27 mouse cellular contexts compared by ENCODE assay signal in genomic region chr7:25410969-25411615, GRCm38 (mm10). TPM values are rescaled to one million over a fixed set of nuclear protein-coding genes. Genes with fewer than 3 reads are reported as not detected.
DNase-seq lines count a peak whose midpoint lies in the region; ATAC-seq and TF ChIP-seq lines count a peak whose summit lies in the region.
"Had no signal": no experiment of that assay in that cellular context is flagged by ENCODE, and none has a peak within 500 bp of the region (broad histone marks: within the 10 kb centered on the region; RNA-seq: fewer than 3 reads in every experiment).

No protein-coding gene starts in this region.

- H3K27me3 ChIP-seq in lung, postnatal 0 days (replicated peaks; ENCODE audit: insufficient read depth, low read length) = no peaks in the 10 kb centered on the region
- H3K27me3 ChIP-seq in stomach, embryonic 14.5 days (ENCODE audit: control insufficient read depth, insufficient read depth, low read length) = no peaks in the 10 kb centered on the region
- no peaks in the 10 kb centered on the region for H3K27me3 ChIP-seq in midbrain, embryonic 15.5 days (replicated peaks)
- H3K27me3 ChIP-seq: embryonic facial prominence, embryonic 13.5 days; forebrain, embryonic 13.5 days; hindbrain, embryonic 12.5 days had no signal

- H3K4me1 ChIP-seq in lung, postnatal 0 days (ENCODE audit: insufficient read depth, low read depth, low read length) = no peaks in the 10 kb centered on the region
- no peaks in the 10 kb centered on the region for H3K4me1 ChIP-seq in stomach, embryonic 14.5 days (ENCODE audit: control insufficient read depth, insufficient read depth, low read length)
- H3K4me1 ChIP-seq in midbrain, embryonic 15.5 days = no peaks in the 10 kb centered on the region
- H3K4me1 ChIP-seq: embryonic facial prominence, embryonic 13.5 days had no signal

- no peak for TF ChIP-seq EP300 in lung, postnatal 0 days (IDR thresholded peaks at IDR 0.05)

- 67% methylated on average over 1 of the region's 1 CpGs for WGBS in lung, postnatal 0 days
- WGBS in stomach, embryonic 14.5 days = 69% methylated on average over 1 of the region's 1 CpGs
- WGBS in midbrain, embryonic 15.5 days = 89% methylated on average over 1 of the region's 1 CpGs

- no peak overlapping the region for H3K4me2 ChIP-seq in lung, postnatal 0 days (replicated peaks; ENCODE audit: low read depth, low read length)
- no peak overlapping the region for H3K4me2 ChIP-seq in stomach, embryonic 14.5 days (replicated peaks; ENCODE audit: low read depth, low read length)
- no peak overlapping the region for H3K4me2 ChIP-seq in midbrain, embryonic 15.5 days
- H3K4me2 ChIP-seq: embryonic facial prominence, embryonic 13.5 days; forebrain, embryonic 13.5 days; hindbrain, embryonic 12.5 days had no signal

- ATAC-seq in lung, postnatal 0 days = peak; percentile 43
- 0 out of 2 replicates have a peak, but pooled peaks have one; percentile 46 for ATAC-seq in stomach, embryonic 14.5 days (ENCODE audit: insufficient number of reproducible peaks, insufficient read depth, low FRiP score, low read depth)
- ATAC-seq in midbrain, embryonic 15.5 days (replicated peaks) = no peak
- ATAC-seq: forebrain, embryonic 13.5 days; forebrain, postnatal 0 days; hindbrain, postnatal 0 days had no signal

- H3K27ac ChIP-seq in lung, postnatal 0 days (ENCODE audit: low read length) = no peak overlapping the region
- no peak overlapping the region for H3K27ac ChIP-seq in stomach, embryonic 14.5 days (ENCODE audit: low read length)
- H3K27ac ChIP-seq in midbrain, embryonic 15.5 days = no peak overlapping the region
- H3K27ac ChIP-seq: embryonic facial prominence, embryonic 13.5 days; forebrain, embryonic 13.5 days; gastrocnemius, adult 2 months; hindbrain, embryonic 12.5 days; hindbrain, postnatal 0 days had no signal

- no peak for TF ChIP-seq CTCF in lung, postnatal 0 days (IDR thresholded peaks at IDR 0.05)

- no peaks in the 10 kb centered on the region for H3K9me3 ChIP-seq in lung, postnatal 0 days (ENCODE audit: low read length)
- no peaks in the 10 kb centered on the region for H3K9me3 ChIP-seq in stomach, embryonic 14.5 days (ENCODE audit: control insufficient read depth, low read depth, low read length)
- no peaks in the 10 kb centered on the region for H3K9me3 ChIP-seq in midbrain, embryonic 15.5 days
- H3K9me3 ChIP-seq: embryonic facial prominence, embryonic 13.5 days; forebrain, embryonic 13.5 days; hindbrain, embryonic 12.5 days had no signal

- DNase-seq in adrenal gland, adult 2 months = peak; percentile 37
- no peak for DNase-seq in adrenal gland, postnatal 4 days (ENCODE audit: low spot score in 2 of 2)
- no peak for DNase-seq in lung, postnatal 0 days (ENCODE audit: low spot score)
- no peak for DNase-seq in lung, postnatal 36 days
- no peak for DNase-seq in kidney, postnatal 10 days
- no peak for DNase-seq in cerebellum, adult 18-20 months
- DNase-seq: adrenal gland, postnatal 36 days; cerebellum, adult 11 months; cerebellum, adult 9-11 months; cerebellum, postnatal 36 days; forebrain, postnatal 0 days; gastrocnemius, adult 2 months; gastrocnemius, postnatal 25 days; heart, postnatal 10 days; heart, postnatal 4 days had no signal

- no peaks in the 10 kb centered on the region for H3K36me3 ChIP-seq in lung, postnatal 0 days (ENCODE audit: insufficient read depth, low read length)
- H3K36me3 ChIP-seq in stomach, embryonic 14.5 days (ENCODE audit: control insufficient read depth, insufficient read depth, low read length) = no peaks in the 10 kb centered on the region
- H3K36me3 ChIP-seq in midbrain, embryonic 15.5 days (replicated peaks) = no peaks in the 10 kb centered on the region
- H3K36me3 ChIP-seq: embryonic facial prominence, embryonic 13.5 days; hindbrain, embryonic 12.5 days had no signal

- H3K9ac ChIP-seq in lung, postnatal 0 days (replicated peaks; ENCODE audit: low read depth) = no peak overlapping the region
- no peak overlapping the region for H3K9ac ChIP-seq in stomach, embryonic 14.5 days (replicated peaks; ENCODE audit: low read depth, low read length)
- H3K9ac ChIP-seq in midbrain, embryonic 15.5 days = no peak overlapping the region
- H3K9ac ChIP-seq: embryonic facial prominence, embryonic 13.5 days; forebrain, embryonic 13.5 days; forebrain, postnatal 0 days; hindbrain, embryonic 12.5 days had no signal

- no peak overlapping the region for H3K4me3 ChIP-seq in lung, postnatal 0 days (ENCODE audit: low read depth, low read length)
- no peak overlapping the region for H3K4me3 ChIP-seq in stomach, embryonic 14.5 days (ENCODE audit: low read depth, low read length)
- no peak overlapping the region for H3K4me3 ChIP-seq in midbrain, embryonic 15.5 days
- H3K4me3 ChIP-seq: embryonic facial prominence, embryonic 13.5 days; forebrain, embryonic 13.5 days; gastrocnemius, adult 2 months; hindbrain, embryonic 12.5 days had no signal

RNA-seq across cellular contexts. Expression of gene Cxcl17, which starts 1.6 kb away (rescaled TPM):
- not detected for total RNA-seq in adrenal gland, adult 2 months (2021)
- polyA plus RNA-seq in adrenal gland, adult 2 months (2012; rRNA removed) = not detected in 2 replicates
- not detected for total RNA-seq in adrenal gland, postnatal 4 days (2021)
- polyA plus RNA-seq in lung, postnatal 0 days (2015; fragmentation: Nextera tagmentation; extraction: Ambion mirVana) = 31.9 and 38.1 TPM in 2 replicates
- 0.58 TPM in 1 of 2 replicates, not detected in the other for polyA plus RNA-seq in stomach, embryonic 14.5 days (2014; fragmentation: Nextera tagmentation; extraction: Ambion mirVana)
- 0.79 and 0.93 TPM in 2 replicates for polyA plus RNA-seq in midbrain, embryonic 15.5 days (2015; fragmentation: Nextera tagmentation; extraction: Ambion mirVana)
- total RNA-seq: adrenal gland, adult 18-20 months; adrenal gland, postnatal 36 days; forebrain, postnatal 0 days; gastrocnemius, adult 2 months; gastrocnemius, postnatal 25 days; granulocyte monocyte progenitor cell, adult 5-6 weeks; heart, postnatal 10 days; heart, postnatal 4 days; hindbrain, postnatal 0 days had no signal
- polyA plus RNA-seq: brain, embryonic 14.5 days; embryonic facial prominence, embryonic 13.5 days; intestine, embryonic 14.5 days had no signal

RNA-seq across cellular contexts. Expression of gene Lipe, which starts 12.6 kb away (rescaled TPM):
- total RNA-seq in adrenal gland, adult 2 months (2021) = 100 to 1,000 TPM; 372 to 462 TPM
- 471 and 632 TPM in 2 replicates for polyA plus RNA-seq in adrenal gland, adult 2 months (2012; rRNA removed)
- 100 to 1,000 TPM; 139 to 178 TPM for total RNA-seq in adrenal gland, postnatal 4 days (2021)
- polyA plus RNA-seq in lung, postnatal 0 days (2015; fragmentation: Nextera tagmentation; extraction: Ambion mirVana) = 19.8 and 21.4 TPM in 2 replicates
- polyA plus RNA-seq in stomach, embryonic 14.5 days (2014; fragmentation: Nextera tagmentation; extraction: Ambion mirVana) = 3.7 and 5.3 TPM in 2 replicates
- 10.5 and 12.7 TPM in 2 replicates for polyA plus RNA-seq in midbrain, embryonic 15.5 days (2015; fragmentation: Nextera tagmentation; extraction: Ambion mirVana)

RNA-seq across cellular contexts. Expression of gene Cnfn, which starts 41.6 kb away (rescaled TPM):
- total RNA-seq in adrenal gland, adult 2 months (2021) = not detected
- 1.8 TPM in 1 of 2 replicates, not detected in the other for polyA plus RNA-seq in adrenal gland, adult 2 months (2012; rRNA removed)
- not detected for total RNA-seq in adrenal gland, postnatal 4 days (2021)
- not detected in 2 replicates for polyA plus RNA-seq in lung, postnatal 0 days (2015; fragmentation: Nextera tagmentation; extraction: Ambion mirVana)
- 0.55 TPM in 1 of 2 replicates, not detected in the other for polyA plus RNA-seq in stomach, embryonic 14.5 days (2014; fragmentation: Nextera tagmentation; extraction: Ambion mirVana)
- not detected in 2 replicates for polyA plus RNA-seq in midbrain, embryonic 15.5 days (2015; fragmentation: Nextera tagmentation; extraction: Ambion mirVana)
- total RNA-seq: adrenal gland, adult 18-20 months; adrenal gland, postnatal 36 days; ES-E14; forebrain, postnatal 0 days; gastrocnemius, adult 2 months; gastrocnemius, postnatal 25 days; granulocyte monocyte progenitor cell, adult 5-6 weeks; heart, postnatal 10 days; heart, postnatal 4 days; hindbrain, postnatal 0 days had no signal
- polyA plus RNA-seq: brain, embryonic 14.5 days; forebrain, embryonic 13.5 days; forebrain, postnatal 0 days; heart, embryonic 14.5 days; hindbrain, embryonic 12.5 days; intestine, embryonic 14.5 days had no signal

Comparison
In these comparisons a context has a peak if more than half of its experiments do, and no peak if none do; other contexts are left out.
1. RNA of gene Cxcl17, which starts 1.6 kb away (polyA plus RNA-seq): 31.9 to 38.1 TPM in lung, postnatal 0 days; 0.79 to 0.93 TPM in midbrain, embryonic 15.5 days, 0.58 TPM in stomach, embryonic 14.5 days and not detected in adrenal gland, adult 2 months; every median in the first group is over 10 times any median in the second.
2. RNA of gene Lipe, which starts 12.6 kb away (polyA plus RNA-seq): 471 to 632 TPM in adrenal gland, adult 2 months; 19.8 to 21.4 TPM in lung, postnatal 0 days, 10.5 to 12.7 TPM in midbrain, embryonic 15.5 days and 3.7 to 5.3 TPM in stomach, embryonic 14.5 days; every median in the first group is over 10 times any median in the second.